Mouse (Mus musculus): ENCODE measurements around the gene Gm49361.

DNA sequence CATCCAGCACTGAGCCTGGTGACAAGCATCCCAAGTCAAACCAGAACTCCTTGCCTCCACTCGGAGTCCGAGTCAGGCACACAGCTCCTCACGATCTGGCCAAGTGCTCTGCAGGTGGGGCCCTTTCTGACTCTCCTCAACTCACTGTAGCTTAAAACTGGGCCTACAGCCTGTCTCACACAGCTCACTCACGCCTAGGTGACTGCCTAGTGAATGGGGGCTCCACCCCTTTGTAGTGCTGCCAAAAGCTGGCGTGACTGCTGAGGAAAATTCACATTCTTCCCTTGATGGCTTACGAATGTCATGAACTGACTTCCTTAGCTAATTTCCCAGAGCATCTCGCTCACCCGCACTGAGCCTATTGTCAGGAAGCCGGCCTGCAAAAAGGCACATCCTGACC lies 15.4 kb downstream of the Gm49361 start:
- TF ChIP-seq CTCF (IDR thresholded peaks at IDR 0.05; ENCODE audit: borderline replicate concordance, insufficient read depth, low read length) (no peak), POLR2A (IDR thresholded peaks at IDR 0.05; ENCODE audit: low read depth, low read length) (no peak)
